Mouse (Mus musculus) brain, embryonic 14.5 days (tissue): Measurements from ENCODE around the gene Gpx8. TPM values are rescaled to one million over a fixed set of nuclear protein-coding genes. Genes with fewer than 3 reads are reported as not detected.

Experiments used
- DNase-seq: peaks from one replicate; pipeline ENCODE4 v3.0.0-alpha.2; 2011; ENCODE audit warnings: low read depth
- CTCF ChIP-seq: fragments of 200-500 bp; IDR thresholded peaks from 2 replicates; pipeline ENCODE4 v1.5.1; 2012; ENCODE audit warnings: inconsistent platforms, mild to moderate bottlenecking, moderate library complexity, borderline replicate concordance; ENCODE audit not compliant: insufficient read depth, insufficient read length; ENCODE audit errors: extremely low read depth
- POLR2A ChIP-seq: fragments of 200-500 bp; IDR thresholded peaks from 2 replicates; pipeline ENCODE4 v1.6.1; 2012; ENCODE audit warnings: mild to moderate bottlenecking, inconsistent platforms, borderline replicate concordance; ENCODE audit not compliant: poor library complexity, insufficient read depth, insufficient read length, severe bottlenecking; ENCODE audit errors: extremely low read depth
- polyA plus RNA-seq: library from polyadenylated mRNA; depleted of rRNA; stranded (reverse); fragments of >200 nt; gene quantifications from 2 replicates; pipeline ENCODE4 v1.2.3, GENCODE M21; 2012; rRNA removed

The Gpx8 gene
- polyA plus RNA-seq = 25.5 and 30.1 TPM in 2 replicates

- peak; percentile 90 for DNase-seq
- peak; percentile 52; the same call in 1 of the 2 replicates for TF ChIP-seq CTCF
- no peak for TF ChIP-seq POLR2A
These were observed at the start of gene Gpx8 for GRCm38 (mm10) chr13:113046211-113046883. TSS of gene Gpx8 (minus strand) at chr13:113046410.

GRCm38 (mm10) chr13:113094618-113095017 lies 48.4 kb upstream of the Gpx8 start:
- DNase-seq = no peak
- TF ChIP-seq POLR2A (no peak), CTCF (no peak)

GRCm38 (mm10) chr13:113090489-113090888 lies 44.3 kb upstream of the Gpx8 start:
- no peak for TF ChIP-seq POLR2A
- no peak for TF ChIP-seq CTCF
- DNase-seq = no peak

- no peak for DNase-seq
- TF ChIP-seq POLR2A (no peak), CTCF (no peak)
These were observed 41.2 kb upstream of the Gpx8 start for GRCm38 (mm10) chr13:113087226-113088017.

GRCm38 (mm10) chr13:113084732-113085131 lies 38.5 kb upstream of the Gpx8 start:
- TF ChIP-seq CTCF (no peak), POLR2A (no peak)
- DNase-seq = no peak

GRCm38 (mm10) chr13:113082101-113082500 lies 35.9 kb upstream of the Gpx8 start:
- DNase-seq = no peak
- no peak for TF ChIP-seq CTCF
- no peak for TF ChIP-seq POLR2A

- peak; percentile 55 for DNase-seq
- TF ChIP-seq POLR2A = no peak
- no peak for TF ChIP-seq CTCF
These were observed 32.8 kb upstream of the Gpx8 start for GRCm38 (mm10) chr13:113079021-113079420.

- DNase-seq = no peak
- no peak for TF ChIP-seq CTCF
- no peak for TF ChIP-seq POLR2A
These were observed 18.3 kb upstream of the Gpx8 start for GRCm38 (mm10) chr13:113064542-113064941.

- DNase-seq = no peak
- no peak for TF ChIP-seq POLR2A
- no peak for TF ChIP-seq CTCF
These were observed 15.5 kb upstream of the Gpx8 start for GRCm38 (mm10) chr13:113061746-113062145.

- DNase-seq = peak; percentile 36
- TF ChIP-seq POLR2A = no peak
- peak; percentile 62 for TF ChIP-seq CTCF
These were observed 9.6 kb upstream of the Gpx8 start for GRCm38 (mm10) chr13:113055826-113056225.

GRCm38 (mm10) chr13:113054230-113054629 lies 8.0 kb upstream of the Gpx8 start:
- DNase-seq = no peak
- TF ChIP-seq CTCF = no peak
- no peak for TF ChIP-seq POLR2A

GRCm38 (mm10) chr13:113047647-113048046 lies 1.4 kb upstream of the Gpx8 start:
- no peak for DNase-seq
- no peak for TF ChIP-seq CTCF
- TF ChIP-seq POLR2A = no peak

- DNase-seq = no peak
These were observed 808 bp upstream of the Gpx8 start for GRCm38 (mm10) chr13:113047018-113047417.

More at GRCm38 (mm10) chr13:113047018-113047417, 808 bp upstream of the Gpx8 start:
- TF ChIP-seq CTCF (no peak), POLR2A (no peak)
